Mouse (Mus musculus) liver, adult 2 months (tissue): ENCODE measurements around the gene Sh3rf3.

Source experiments
- CTCF ChIP-seq: fragments of 200-500 bp; IDR thresholded peaks from 2 replicates; pipeline ENCODE4 v1.5.1; 2011; ENCODE audit warnings: low read depth, low read length, control low read depth
- POLR2A ChIP-seq: fragments of 200-500 bp; IDR thresholded peaks from 2 replicates; pipeline ENCODE4 v1.6.1; 2011; ENCODE audit warnings: low read length, control low read depth; ENCODE audit not compliant: insufficient read depth; ENCODE audit errors: extremely low read depth

DNA sequence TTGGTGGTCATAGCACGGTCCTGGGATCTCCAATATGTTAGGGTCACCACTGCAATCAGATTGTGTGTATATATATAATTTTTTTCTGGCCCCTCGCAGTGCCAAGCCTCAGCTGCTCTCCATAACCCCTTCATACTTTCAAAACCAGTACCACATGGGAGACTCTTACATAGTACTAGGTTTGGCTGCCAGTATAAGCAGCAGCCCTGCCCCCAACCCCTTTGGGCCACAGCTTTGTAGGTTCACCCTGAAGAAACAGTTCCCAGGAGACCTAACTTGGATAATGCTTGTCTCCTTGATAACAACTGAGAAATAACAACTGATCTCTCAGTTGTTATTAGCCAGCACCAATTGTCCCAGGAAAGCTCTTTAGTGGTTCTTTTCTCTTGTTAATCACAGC is 69.6 kb downstream of the Sh3rf3 start:
- TF ChIP-seq POLR2A (no peak), CTCF (no peak)
